9 mouse cellular contexts compared by ENCODE assay signal in the genomic region with DNA sequence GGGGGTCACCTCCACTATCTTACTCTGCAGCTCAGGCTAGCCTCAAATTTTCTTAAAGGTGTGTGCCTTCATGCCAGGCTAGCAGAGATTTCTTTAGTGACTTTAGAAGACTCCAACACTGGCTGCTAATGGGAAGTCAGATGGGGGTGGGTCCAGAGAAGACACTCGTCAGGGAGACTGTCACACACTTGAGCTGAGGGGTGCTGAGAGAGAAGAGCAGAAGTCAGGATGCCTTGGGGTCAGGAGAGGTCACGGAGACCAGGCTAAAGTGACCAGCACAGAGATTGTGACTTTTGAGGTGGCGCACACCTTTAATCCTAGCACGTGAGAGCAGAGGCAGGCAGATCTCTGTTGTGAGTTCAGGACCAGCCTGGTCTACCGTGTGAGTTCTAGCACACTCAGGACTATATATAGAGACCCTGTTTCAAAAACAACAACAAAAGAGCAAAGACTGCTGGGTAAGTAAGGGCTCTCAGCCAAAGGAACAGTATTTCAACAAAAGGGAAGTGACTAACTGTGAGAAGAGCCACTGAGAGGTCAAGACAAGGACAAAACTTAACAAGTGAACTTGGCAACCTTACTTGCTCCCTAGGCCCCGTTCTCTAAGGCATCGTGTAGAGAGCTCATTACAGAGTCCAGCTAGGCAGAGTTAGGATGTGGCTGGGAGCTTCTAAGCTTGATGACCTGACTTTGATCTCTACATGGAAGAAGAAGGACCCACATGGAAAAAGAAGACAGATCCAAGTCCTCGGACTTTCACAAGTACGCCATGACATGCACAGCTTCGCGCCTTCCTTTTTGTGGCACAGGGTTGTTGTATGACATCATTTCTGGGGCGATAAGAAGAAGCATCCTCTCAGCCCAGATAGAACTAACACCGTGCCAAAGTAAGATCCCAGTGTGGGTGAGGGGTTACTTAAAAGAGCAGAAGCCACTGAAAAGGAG. TPM values are rescaled to one million over a fixed set of nuclear protein-coding genes. Genes with fewer than 3 reads are reported as not detected.
A peak's percentile ranks its signal among the peaks of the same experiment; 100 is the strongest.
DNase-seq lines count a peak whose midpoint lies in the region; ATAC-seq and TF ChIP-seq lines count a peak whose summit lies in the region.
"Had no signal": no experiment of that assay in that cellular context is flagged by ENCODE, and none has a peak within 500 bp of the region (broad histone marks: within the 10 kb centered on the region; RNA-seq: fewer than 3 reads in every experiment).

No protein-coding gene starts in this region.

- peak overlapping the region; percentile 67 for H3K4me2 ChIP-seq in limb, embryonic 12.5 days
- H3K4me2 ChIP-seq in neural tube, embryonic 14.5 days (ENCODE audit: low read depth, low read length), result no peak overlapping the region; the same call in 1 of the 2 replicates

- TF ChIP-seq POLR2A in liver, adult 2 months (IDR thresholded peaks at IDR 0.05; ENCODE audit: extremely low read depth, insufficient read depth, low read length), result no peak

- no peaks in the 10 kb centered on the region for H3K27me3 ChIP-seq in liver, adult 2 months (ENCODE audit: control insufficient read depth, insufficient read depth, low read length)
- H3K27me3 ChIP-seq in limb, embryonic 12.5 days, result no peaks in the 10 kb centered on the region
- no peaks in the 10 kb centered on the region for H3K27me3 ChIP-seq in neural tube, embryonic 14.5 days (ENCODE audit: control insufficient read depth, insufficient read depth, low read length)

- no peaks in the 10 kb centered on the region for H3K9me3 ChIP-seq in limb, embryonic 12.5 days
- H3K9me3 ChIP-seq in neural tube, embryonic 14.5 days (ENCODE audit: control insufficient read depth, low read length), result no peaks in the 10 kb centered on the region

- H3K79me2 ChIP-seq in liver, adult 2 months (ENCODE audit: control insufficient read depth, insufficient read depth, low read length), result 0 out of 2 replicates have a peak, but pooled peaks cover 3% of the 10 kb centered on the region

- H3K9ac ChIP-seq in liver, adult 2 months (ENCODE audit: low read depth, low read length), result peak overlapping the region; percentile 24; the same call in 1 of the 2 replicates
- 0 out of 2 replicates have a peak overlapping the region, but pooled peaks have one; percentile 73 for H3K9ac ChIP-seq in limb, embryonic 12.5 days (replicated peaks)
- H3K9ac ChIP-seq in neural tube, embryonic 14.5 days (replicated peaks; ENCODE audit: low read depth, low read length), result no peak overlapping the region

- H3K36me3 ChIP-seq in liver, adult 2 months (ENCODE audit: control insufficient read depth, insufficient read depth, low read length), result no peaks in the 10 kb centered on the region
- H3K36me3 ChIP-seq in limb, embryonic 12.5 days, result peaks cover 7% of the 10 kb centered on the region; the same call in 1 of the 2 replicates
- H3K36me3 ChIP-seq in neural tube, embryonic 14.5 days (ENCODE audit: control insufficient read depth, insufficient read depth, low read length), result no peaks in the 10 kb centered on the region

- 64% methylated on average over 13 of the region's 13 CpGs for WGBS in liver, adult 2 months
- WGBS in limb, embryonic 12.5 days, result 92% methylated on average over 13 of the region's 13 CpGs
- 88% methylated on average over 13 of the region's 13 CpGs for WGBS in neural tube, embryonic 14.5 days

- no peak for TF ChIP-seq CTCF in liver, adult 2 months (IDR thresholded peaks at IDR 0.05; ENCODE audit: low read depth, low read length)

- DNase-seq in liver, adult 2 months (ENCODE audit: extremely low read depth, low read depth, low spot score), result peak; percentile 64
- DNase-seq in liver, result no peak
- peak; percentile 69 to 76 for DNase-seq in heart, adult 9 months (ENCODE audit: low spot score in 2 of 2)
- no peak for DNase-seq in retina, embryonic 14.5 days (ENCODE audit: low spot score)
- no peak for DNase-seq in cerebellum, postnatal 36 days
- DNase-seq in gastrocnemius, postnatal 10 days, result no peak

- no peak for ATAC-seq in limb, embryonic 12.5 days (ENCODE audit: insufficient number of reproducible peaks, insufficient read depth, low FRiP score, low TSS enrichment, low read depth)
- ATAC-seq in neural tube, embryonic 14.5 days (ENCODE audit: low read depth), result no peak

- peaks cover 17% of the 10 kb centered on the region for H3K4me1 ChIP-seq in liver, adult 2 months (ENCODE audit: control insufficient read depth, insufficient read depth, low read length)
- peaks cover 13% of the 10 kb centered on the region for H3K4me1 ChIP-seq in limb, embryonic 12.5 days (replicated peaks)
- peaks cover 11% of the 10 kb centered on the region for H3K4me1 ChIP-seq in neural tube, embryonic 14.5 days (ENCODE audit: control insufficient read depth, insufficient read depth, low read length)

- H3K4me3 ChIP-seq in liver, adult 2 months (ENCODE audit: insufficient read depth, low read depth, low read length), result no peak overlapping the region
- H3K4me3 ChIP-seq in limb, embryonic 12.5 days (replicated peaks), result peak overlapping the region; percentile 60; the same call in 1 of the 2 replicates
- H3K4me3 ChIP-seq in neural tube, embryonic 14.5 days (ENCODE audit: low read depth, low read length), result peak overlapping the region; percentile 58; the same call in 1 of the 2 replicates

- peak overlapping the region; percentile 94 for H3K27ac ChIP-seq in liver, adult 2 months (replicated peaks; ENCODE audit: insufficient read depth, low read depth, low read length)
- H3K27ac ChIP-seq in limb, embryonic 12.5 days, result no peak overlapping the region
- H3K27ac ChIP-seq in neural tube, embryonic 14.5 days (ENCODE audit: low read depth, low read length), result no peak overlapping the region

RNA-seq across cellular contexts. Expression of a gene that starts 6.0 kb away (rescaled TPM):
- total RNA-seq in liver, adult 2 months (2014; rRNA removed), result not detected in 2 replicates
- 0.41 TPM in 1 of 2 replicates, not detected in the other for polyA plus RNA-seq in liver, adult 2 months (2012; rRNA removed)
- 0.20 TPM in 2 replicates for polyA plus RNA-seq in limb, embryonic 12.5 days (2016; fragmentation: Nextera tagmentation; extraction: Ambion mirVana)
- not detected in 2 replicates for polyA plus RNA-seq in neural tube, embryonic 14.5 days (2014; fragmentation: Nextera tagmentation; extraction: Ambion mirVana)
- under 1 TPM in 1 of 2 experiments, not detected in 1; 0.23 TPM for total RNA-seq in gastrocnemius, postnatal 10 days (2021)

RNA-seq across cellular contexts. Expression of a gene that starts 16.4 kb away (rescaled TPM):
- 67.4 and 80.5 TPM in 2 replicates for total RNA-seq in liver, adult 2 months (2014; rRNA removed)
- polyA plus RNA-seq in liver, adult 2 months (2012; rRNA removed), result 57.1 and 59.2 TPM in 2 replicates
- polyA plus RNA-seq in limb, embryonic 12.5 days (2016; fragmentation: Nextera tagmentation; extraction: Ambion mirVana), result 310 and 324 TPM in 2 replicates
- 208 and 254 TPM in 2 replicates for polyA plus RNA-seq in neural tube, embryonic 14.5 days (2014; fragmentation: Nextera tagmentation; extraction: Ambion mirVana)
- total RNA-seq in gastrocnemius, postnatal 10 days (2021), result 100 to 1,000 TPM; 513 to 561 TPM

RNA-seq across cellular contexts. Expression of a gene that starts 16.6 kb away (rescaled TPM):
- total RNA-seq in liver, adult 2 months (2014; rRNA removed), result 7.8 and 11.5 TPM in 2 replicates
- 34.1 and 36.6 TPM in 2 replicates for polyA plus RNA-seq in liver, adult 2 months (2012; rRNA removed)
- 65.0 and 69.1 TPM in 2 replicates for polyA plus RNA-seq in limb, embryonic 12.5 days (2016; fragmentation: Nextera tagmentation; extraction: Ambion mirVana)
- polyA plus RNA-seq in neural tube, embryonic 14.5 days (2014; fragmentation: Nextera tagmentation; extraction: Ambion mirVana), result 57.0 and 67.2 TPM in 2 replicates
- 10 to 100 TPM; 47.8 to 50.5 TPM for total RNA-seq in gastrocnemius, postnatal 10 days (2021)

RNA-seq across cellular contexts. Expression of a gene that starts 19.8 kb away (rescaled TPM):
- 17.5 and 23.2 TPM in 2 replicates for total RNA-seq in liver, adult 2 months (2014; rRNA removed)
- 8.3 TPM in 2 replicates for polyA plus RNA-seq in liver, adult 2 months (2012; rRNA removed)
- polyA plus RNA-seq in limb, embryonic 12.5 days (2016; fragmentation: Nextera tagmentation; extraction: Ambion mirVana), result 111 and 118 TPM in 2 replicates
- polyA plus RNA-seq in neural tube, embryonic 14.5 days (2014; fragmentation: Nextera tagmentation; extraction: Ambion mirVana), result 55.6 and 69.2 TPM in 2 replicates
- total RNA-seq in gastrocnemius, postnatal 10 days (2021), result 10 to 100 TPM; 39.8 to 45.4 TPM

RNA-seq across cellular contexts. Expression of a gene that starts 39.0 kb away (rescaled TPM):
- not detected in 2 replicates for total RNA-seq in liver, adult 2 months (2014; rRNA removed)
- polyA plus RNA-seq in liver, adult 2 months (2012; rRNA removed), result not detected in 2 replicates
- polyA plus RNA-seq in limb, embryonic 12.5 days (2016; fragmentation: Nextera tagmentation; extraction: Ambion mirVana), result not detected in 2 replicates
- not detected in 2 replicates for polyA plus RNA-seq in neural tube, embryonic 14.5 days (2014; fragmentation: Nextera tagmentation; extraction: Ambion mirVana)
- total RNA-seq in gastrocnemius, postnatal 10 days (2021), result not detected
- polyA plus RNA-seq: brain, embryonic 14.5 days had no signal

Comparison
In these comparisons a context has a peak if more than half of its experiments do, and no peak if none do; other contexts are left out.
1. DNase-seq: peak in liver, adult 2 months (single experiment) and heart, adult 9 months (2 of 2); none in liver (single experiment), retina, embryonic 14.5 days (single experiment), cerebellum, postnatal 36 days (0 of 2) and gastrocnemius, postnatal 10 days (single experiment).